Mouse (Mus musculus): ENCODE data around the gene Kctd18.

DNA sequence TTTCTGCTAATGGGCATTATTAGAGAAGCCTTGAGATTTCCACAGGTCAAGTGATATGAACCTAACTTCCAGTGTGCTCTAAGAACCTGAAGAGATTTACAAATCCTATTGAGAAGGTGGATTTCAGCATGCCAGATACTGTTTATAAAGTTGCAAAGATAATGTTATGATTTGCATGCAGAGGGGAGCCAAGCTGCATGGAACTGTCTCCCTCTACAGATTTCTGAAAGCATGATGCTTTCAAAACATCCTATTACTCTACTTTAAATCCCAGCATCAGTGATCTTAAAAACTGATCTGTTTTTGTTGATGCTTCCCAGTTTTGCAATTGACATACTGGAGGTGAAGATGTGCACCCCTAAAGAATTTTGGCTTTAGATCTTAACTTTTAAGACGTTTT lies 84.5 kb downstream of the Kctd18 start:
- TF ChIP-seq CTCF (IDR thresholded peaks at IDR 0.05; ENCODE audit: low read depth, low read length) (no peak), POLR2A (IDR thresholded peaks at IDR 0.05; ENCODE audit: extremely low read depth, insufficient read depth, low read length) (no peak)
